Mouse (Mus musculus) kidney, postnatal 0 days (tissue): ENCODE measurements around the gene Zfp940. TPM values are rescaled to one million over a fixed set of nuclear protein-coding genes. Genes with fewer than 3 reads are reported as not detected.

Experiments
- ATAC-seq: fragments of 200-750 bp; cut with Nextera tagmentation; replicated peaks from 2 replicates; pipeline ENCODE4 v1.8.0; 2017; ENCODE audit warnings: low read depth, moderate number of reproducible peaks, moderate TSS enrichment, moderate library complexity; ENCODE audit not compliant: low FRiP score
- DNase-seq: peaks from one replicate; pipeline ENCODE4 v3.0.0-alpha.2; 2016; ENCODE audit warnings: low spot score
- H3K27ac ChIP-seq: fragments of 300-500 bp; sonication (generic); 2 replicates; pipeline ENCODE4 v1.5.1; 2014; ENCODE audit warnings: mild to moderate bottlenecking
- H3K27me3 ChIP-seq: fragments of 300-500 bp; sonication (generic); 2 replicates; pipeline ENCODE4 v1.6.1; 2014; ENCODE audit warnings: low read length, mixed read lengths; ENCODE audit not compliant: insufficient read depth
- H3K36me3 ChIP-seq: fragments of 300-500 bp; sonication (generic); 2 replicates; pipeline ENCODE4 v1.6.1; 2014; ENCODE audit warnings: low read length, mixed read lengths; ENCODE audit not compliant: insufficient read depth
- H3K4me1 ChIP-seq: fragments of 300-500 bp; sonication (generic); replicated peaks from 2 replicates; pipeline ENCODE4 v1.6.1; 2014; ENCODE audit warnings: antibody characterized with exemption, low read length, mixed read lengths; ENCODE audit not compliant: insufficient read depth
- H3K4me2 ChIP-seq: fragments of 300-500 bp; sonication (generic); 2 replicates; pipeline ENCODE4 v1.6.1; 2014; ENCODE audit warnings: mild to moderate bottlenecking, low read length, moderate library complexity, mixed read lengths
- H3K4me3 ChIP-seq: fragments of 300-500 bp; sonication (generic); replicated peaks from 2 replicates; pipeline ENCODE4 v1.5.1; 2014; ENCODE audit warnings: low read depth, low read length
- H3K9ac ChIP-seq: fragments of 300-500 bp; sonication (generic); 2 replicates; pipeline ENCODE4 v1.6.1; 2014; ENCODE audit warnings: low read depth, low read length
- H3K9me3 ChIP-seq: fragments of 300-500 bp; sonication (generic); replicated peaks from 2 replicates; pipeline ENCODE4 v1.6.1; 2016; ENCODE audit warnings: low read length, inconsistent platforms, mixed read lengths
- CTCF ChIP-seq: IDR thresholded peaks from 2 replicates; pipeline ENCODE4 v1.5.1; 2016; ENCODE audit warnings: antibody characterized with exemption, low read depth, mild to moderate bottlenecking, moderate library complexity
- WGBS: fragments of 180-500 bp; shearing (Covaris S2); extraction: QIAGEN DNeasy Blood & Tissue Kit; methylation state at CpG from one replicate; pipeline ENCODE4 v1.1.7; 2014; 5-methylcytosine and 5-hydroxymethylcytosine counted together
- polyA plus RNA-seq: library from polyadenylated mRNA; unstranded; fragments of >200 nt; fragmentation: Nextera tagmentation; extraction: Ambion mirVana; gene quantifications from 2 replicates; pipeline ENCODE4 v1.2.1, GENCODE M21; 2015

Gene Zfp940
- polyA plus RNA-seq, 1 experiment from 2014 or later = 4.6 TPM

DNA sequence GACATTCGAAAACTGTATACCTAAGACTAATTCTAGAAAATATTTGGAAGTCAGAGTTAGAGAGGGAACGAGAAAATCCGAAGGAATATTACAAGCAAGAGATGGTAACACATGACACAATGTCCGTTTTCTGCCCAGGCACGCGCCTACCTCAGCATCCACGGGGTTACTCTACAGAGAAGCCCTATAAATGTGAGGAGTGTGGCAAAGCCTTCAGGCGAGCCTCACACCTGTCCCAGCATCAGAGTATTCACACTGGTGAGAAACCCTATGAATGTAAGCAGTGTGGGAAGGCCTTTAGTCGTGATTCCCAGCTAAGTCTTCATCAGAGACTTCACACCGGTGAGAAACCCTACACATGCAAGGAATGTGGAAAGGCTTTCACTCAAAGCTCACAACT is 20.8 kb upstream of the Zfp940 start:
- 94% methylated on average over 10 of the region's 10 CpGs for WGBS
- H3K36me3 ChIP-seq = peaks cover 19% of the 10 kb centered on the region

GRCm38 (mm10) chr7:29861660-29862059 is 8.2 kb upstream of the Zfp940 start:
- Histone ChIP-seq H3K4me2 (no peak overlapping the region), H3K4me1 (peaks cover 5% of the 10 kb centered on the region; the same call in 1 of the 2 replicates), H3K27me3 (no peaks in the 10 kb centered on the region), H3K27ac (no peak overlapping the region), H3K36me3 (peaks cover 4% of the 10 kb centered on the region; the same call in 1 of the 2 replicates), H3K9ac (no peak overlapping the region), H3K9me3 (no peaks in the 10 kb centered on the region), H3K4me3 (no peak overlapping the region)
- no peak for DNase-seq
- TF ChIP-seq CTCF = peak; percentile 20; the same call in 1 of the 2 replicates
- 92% methylated on average over 7 of the region's 7 CpGs for WGBS
- no peak for ATAC-seq

More for the DNA sequence above, 20.8 kb upstream of the Zfp940 start:
- Histone ChIP-seq H3K4me2 (no peak overlapping the region), H3K4me3 (no peak overlapping the region), H3K9ac (no peak overlapping the region), H3K4me1 (no peaks in the 10 kb centered on the region), H3K27ac (no peak overlapping the region), H3K9me3 (peaks cover 20% of the 10 kb centered on the region), H3K27me3 (no peaks in the 10 kb centered on the region)
- ATAC-seq (no peak), DNase-seq (no peak)
- TF ChIP-seq CTCF = no peak

- DNase-seq = peak; percentile 96
- Histone ChIP-seq H3K9me3 (no peaks in the 10 kb centered on the region), H3K4me2 (peak within 1 kb of the TSS; percentile 83), H3K9ac (peak within 1 kb of the TSS; percentile 55), H3K27ac (no peak within 1 kb of the TSS), H3K4me1 (peaks cover 5% of the 10 kb centered on the region; the same call in 1 of the 2 replicates), H3K4me3 (peak within 1 kb of the TSS; percentile 66), H3K36me3 (peaks cover 4% of the 10 kb centered on the region; the same call in 1 of the 2 replicates), H3K27me3 (no peaks in the 10 kb centered on the region)
- peak; percentile 94 for ATAC-seq
- WGBS = 3% methylated on average over 32 of the region's 32 CpGs
- peak; percentile 30; the same call in 1 of the 2 replicates for TF ChIP-seq CTCF
Observed at GRCm38 (mm10) chr7:29859532-29860517, 6.4 kb upstream of the Zfp940 start, which contains the start of gene Zfp420. Zfp420 (plus strand) TSS chr7:29859979.

DNA sequence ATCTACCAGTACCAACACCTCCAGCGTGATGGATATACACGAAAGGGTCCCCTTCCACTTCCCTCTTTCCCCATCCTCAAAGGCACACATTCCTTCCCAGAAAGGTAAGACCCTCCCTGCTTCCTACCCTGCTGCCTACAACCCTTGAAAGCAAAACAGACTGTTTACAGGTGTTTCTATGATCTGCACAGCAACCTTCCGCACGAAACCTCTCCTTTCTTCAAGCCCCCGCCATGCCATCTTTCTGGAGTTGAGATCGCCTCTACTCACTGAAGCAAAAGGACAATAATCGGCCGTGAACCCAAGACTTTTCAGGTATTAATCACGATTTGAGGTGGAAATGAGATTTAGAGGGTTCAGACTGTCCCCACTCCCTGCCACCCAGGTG is 644 bp downstream of the Zfp940 start:
- Histone ChIP-seq H3K9me3 (no peaks in the 10 kb centered on the region), H3K27me3 (no peaks in the 10 kb centered on the region), H3K4me3 (peak overlapping the region; percentile 66), H3K27ac (no peak overlapping the region), H3K9ac (peak overlapping the region; percentile 49; the same call in 1 of the 2 replicates), H3K4me2 (peak overlapping the region; percentile 91), H3K36me3 (no peaks in the 10 kb centered on the region), H3K4me1 (no peaks in the 10 kb centered on the region)
- no peak for ATAC-seq
- WGBS = 55% methylated on average over 9 of the region's 9 CpGs
- no peak for TF ChIP-seq CTCF
- no peak for DNase-seq

- H3K27me3 ChIP-seq = no peaks in the 10 kb centered on the region
- WGBS = 96% methylated on average over 5 of the region's 5 CpGs
- no peak for TF ChIP-seq CTCF
- H3K4me2 ChIP-seq = no peak overlapping the region
- peaks cover 16% of the 10 kb centered on the region for H3K36me3 ChIP-seq
- DNase-seq (no peak), ATAC-seq (no peak)
- no peaks in the 10 kb centered on the region for H3K9me3 ChIP-seq
- no peak overlapping the region for H3K4me3 ChIP-seq
- no peak overlapping the region for H3K9ac ChIP-seq
- no peak overlapping the region for H3K27ac ChIP-seq
- no peaks in the 10 kb centered on the region for H3K4me1 ChIP-seq
Observed at GRCm38 (mm10) chr7:29844616-29845015, 8.9 kb downstream of the Zfp940 start.

DNA sequence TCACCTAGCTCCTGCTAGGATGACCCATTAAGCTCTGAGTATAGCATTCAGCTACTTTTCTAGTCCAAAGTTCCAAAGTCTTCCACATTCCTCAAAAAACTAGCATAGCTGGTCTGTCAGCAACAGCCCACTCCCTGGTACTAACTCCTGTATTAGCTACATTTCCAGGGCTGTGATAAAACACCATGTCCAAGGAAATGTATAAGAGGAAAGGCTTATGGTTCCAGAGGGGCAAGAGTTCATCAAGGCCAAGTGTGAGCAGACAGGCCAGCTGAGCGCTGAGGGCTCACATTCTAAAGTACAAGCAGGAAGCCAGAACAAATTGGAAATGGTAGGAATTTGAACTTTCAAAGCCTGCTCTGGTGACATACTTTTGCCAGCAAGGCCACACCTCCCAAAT is 11.4 kb downstream of the Zfp940 start:
- Histone ChIP-seq H3K36me3 (peaks cover 16% of the 10 kb centered on the region), H3K9me3 (no peaks in the 10 kb centered on the region), H3K4me3 (no peak overlapping the region), H3K4me1 (no peaks in the 10 kb centered on the region), H3K9ac (no peak overlapping the region), H3K27ac (no peak overlapping the region), H3K27me3 (no peaks in the 10 kb centered on the region), H3K4me2 (no peak overlapping the region)
- peak; percentile 8 for DNase-seq
- WGBS = 93% methylated on average over 1 of the region's 1 CpGs
- peak; percentile 69 for ATAC-seq
- TF ChIP-seq CTCF = no peak
